Mouse (Mus musculus): ENCODE results near the gene Fam136a.

The Fam136a gene

DNA sequence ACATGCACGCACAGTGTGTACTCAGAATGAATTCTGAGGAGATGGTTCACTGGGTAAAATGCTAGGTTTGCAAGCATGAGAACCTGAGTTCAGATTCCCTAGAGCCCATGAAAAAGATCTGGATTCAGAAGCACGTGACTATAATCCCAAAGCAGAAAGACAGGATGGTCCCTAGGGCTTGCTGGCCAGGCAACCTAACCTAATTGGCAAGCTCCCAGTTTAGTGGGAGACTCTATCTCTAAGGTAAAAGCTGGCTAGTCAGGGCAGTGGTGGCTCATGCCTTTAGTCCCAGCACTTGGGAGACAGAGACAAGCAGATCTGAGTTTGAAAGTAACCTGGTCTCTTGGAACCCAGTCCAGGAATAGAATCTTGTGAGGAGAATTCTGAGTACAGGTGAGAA lies 33.5 kb downstream of the Fam136a start:
- no peak for DNase-seq

DNA sequence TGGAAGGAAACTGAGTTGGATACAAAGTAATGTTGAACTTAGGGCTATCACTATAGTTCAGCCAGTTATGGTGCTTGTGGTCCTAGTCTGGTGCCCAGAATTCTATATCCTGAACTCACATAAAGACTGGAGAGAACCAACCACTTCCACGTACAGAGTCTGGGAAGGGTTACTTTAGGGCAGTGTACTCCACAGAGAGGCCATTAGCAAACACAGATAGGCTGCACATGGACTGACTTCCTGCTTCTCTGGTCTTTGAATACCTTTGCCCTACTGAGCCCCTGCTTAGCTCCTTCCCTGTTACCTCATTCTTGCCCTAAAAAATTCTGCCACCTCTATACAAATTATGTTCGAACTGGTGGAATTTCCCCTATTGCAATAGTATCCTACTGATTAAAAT lies 34.5 kb downstream of the Fam136a start:
- DNase-seq = no peak

DNA sequence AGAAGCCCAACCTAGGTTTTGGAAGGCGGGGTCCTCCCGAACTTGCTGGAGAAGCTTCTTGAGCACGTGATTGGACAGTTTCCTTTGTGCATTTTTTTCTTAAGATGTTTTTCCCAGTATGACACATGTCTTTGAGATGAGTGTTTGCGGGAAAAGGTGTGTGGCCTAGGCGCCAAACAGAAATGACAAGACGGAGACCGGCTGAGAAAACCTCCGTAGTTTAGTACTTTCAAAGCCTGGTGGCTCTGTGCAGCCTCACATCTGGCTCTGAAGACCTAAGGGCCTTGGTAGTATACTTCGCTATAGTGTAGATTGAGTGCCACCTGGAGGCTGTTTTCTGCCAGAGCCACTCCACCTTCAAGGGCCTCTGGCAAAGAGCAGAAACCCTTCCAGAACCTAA lies 35.5 kb downstream of the Fam136a start:
- DNase-seq = peak; percentile 90 to 91

DNA sequence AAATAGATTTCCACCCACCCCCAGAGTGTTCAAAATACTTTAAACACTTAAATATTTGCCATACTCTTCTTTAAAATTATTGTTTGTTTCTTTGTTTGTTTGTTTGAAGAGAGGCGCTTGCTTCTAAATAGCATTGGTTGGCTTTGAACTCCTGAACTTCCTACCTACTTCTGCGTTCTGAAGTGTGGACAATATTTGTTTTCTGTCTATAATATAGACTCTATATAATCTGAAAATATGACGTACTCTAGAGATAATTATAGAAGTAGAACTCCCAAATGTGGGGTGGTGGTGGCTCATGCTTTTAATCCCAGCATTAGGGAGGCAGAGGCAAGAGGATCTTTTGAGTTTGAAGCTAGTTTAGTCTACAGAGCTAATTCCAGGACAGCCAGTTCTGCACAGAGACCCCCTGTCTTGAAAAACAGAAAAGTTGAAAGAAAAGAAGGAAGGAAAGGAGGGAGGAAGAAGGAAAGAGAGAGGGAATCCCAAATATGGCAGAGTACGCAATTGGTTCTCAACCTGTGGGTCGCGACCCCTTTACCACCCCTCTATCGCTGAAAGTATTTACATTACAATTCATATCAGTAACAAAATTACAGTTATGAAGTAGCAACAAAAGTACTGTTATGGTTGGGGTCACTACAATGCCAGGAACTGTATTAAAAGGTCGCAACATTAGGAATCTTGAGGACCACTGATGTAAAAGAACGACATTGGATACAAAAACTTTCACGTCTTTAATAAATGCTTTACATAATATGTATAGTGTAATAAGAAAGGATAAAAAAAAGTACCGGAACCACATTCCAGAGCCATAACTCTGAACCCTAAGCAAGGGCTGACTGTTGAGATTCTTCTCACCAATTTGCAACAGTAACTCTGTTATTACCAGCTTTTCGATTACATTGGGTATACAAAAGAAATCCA lies 37.5 kb downstream of the Fam136a start:
- DNase-seq = no peak

DNA sequence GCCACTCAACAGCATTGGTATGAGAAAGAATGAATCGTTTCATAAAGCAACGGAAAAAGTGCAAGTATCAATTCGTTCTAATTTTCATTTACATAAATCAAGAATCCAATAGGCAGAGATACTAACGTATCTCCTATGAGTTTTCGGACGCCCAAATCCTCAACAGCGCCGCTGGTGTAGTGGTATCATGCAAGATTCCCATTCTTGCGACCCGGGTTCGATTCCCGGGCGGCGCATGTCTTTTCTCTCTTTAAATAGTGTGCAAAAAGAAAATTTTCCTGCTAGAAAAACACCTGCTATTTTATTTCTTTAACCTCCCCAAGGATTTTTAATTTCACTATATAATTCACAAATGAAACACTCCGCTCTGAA lies 38.3 kb downstream of the Fam136a start:
- DNase-seq = peak in 1 of 2 experiments; percentile 92

DNA sequence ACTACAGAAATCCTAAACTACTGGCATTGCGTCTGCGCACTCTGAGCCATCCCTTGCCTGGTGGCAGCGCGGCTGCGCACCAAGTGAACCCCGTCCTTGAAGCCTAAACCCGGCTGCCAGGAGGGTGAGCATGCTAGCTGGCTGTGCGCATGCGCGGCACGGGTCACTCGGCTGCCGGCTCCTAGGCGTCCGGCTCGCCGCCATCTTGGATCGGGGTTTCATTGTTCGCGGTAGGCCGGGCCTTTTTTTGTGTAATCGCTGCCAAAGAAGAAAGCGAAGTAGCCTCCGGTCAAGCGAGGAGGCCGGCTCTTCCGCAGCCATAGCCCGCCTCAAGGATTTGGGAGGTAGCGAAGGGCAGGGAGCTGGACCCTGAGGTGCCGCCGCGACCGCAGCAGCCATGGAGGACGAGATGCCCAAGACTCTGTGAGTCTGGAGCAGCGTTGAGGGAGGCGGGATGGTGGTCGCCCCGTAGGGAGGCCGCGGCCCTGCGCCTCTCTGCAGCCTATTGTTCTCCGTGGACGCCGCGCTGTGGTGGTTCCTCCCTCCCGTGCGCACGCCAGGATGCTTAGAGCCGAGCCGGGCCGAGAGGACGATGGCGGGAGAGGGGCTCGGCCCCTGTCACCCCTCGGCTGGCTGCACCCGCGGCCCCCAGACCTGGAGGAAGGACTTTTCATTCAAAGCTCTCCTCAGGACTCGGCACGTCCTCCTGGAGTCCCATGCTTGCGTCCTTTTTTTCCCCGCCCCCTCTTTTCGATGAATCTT lies 38.8 kb downstream of the Fam136a start, which contains the start of gene Tia1:
Gene Tia1 (plus strand): TSS at position 120 of the 762 bp plus-strand sequence.
- DNase-seq = peak; percentile 97 to 99

DNA sequence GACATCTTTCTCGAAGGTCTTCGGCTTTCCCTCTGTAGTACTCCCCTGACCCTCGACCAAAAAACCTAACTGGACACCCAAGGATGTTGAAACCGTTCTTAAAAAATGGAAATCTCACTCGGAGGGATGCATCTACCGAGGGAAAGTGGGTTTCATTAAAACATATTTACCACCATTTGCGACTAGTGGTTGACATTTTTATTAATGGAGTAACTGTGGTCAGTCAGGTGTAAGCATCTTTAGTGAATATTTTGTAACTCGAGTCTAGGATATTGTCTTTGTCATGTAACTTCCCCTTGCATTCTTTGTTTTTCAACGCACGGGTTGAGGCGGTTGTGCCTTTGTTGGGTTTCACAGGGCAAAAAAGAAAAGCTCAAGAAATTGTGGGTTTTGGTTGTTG lies 39.5 kb downstream of the Fam136a start:
- no peak for DNase-seq

DNA sequence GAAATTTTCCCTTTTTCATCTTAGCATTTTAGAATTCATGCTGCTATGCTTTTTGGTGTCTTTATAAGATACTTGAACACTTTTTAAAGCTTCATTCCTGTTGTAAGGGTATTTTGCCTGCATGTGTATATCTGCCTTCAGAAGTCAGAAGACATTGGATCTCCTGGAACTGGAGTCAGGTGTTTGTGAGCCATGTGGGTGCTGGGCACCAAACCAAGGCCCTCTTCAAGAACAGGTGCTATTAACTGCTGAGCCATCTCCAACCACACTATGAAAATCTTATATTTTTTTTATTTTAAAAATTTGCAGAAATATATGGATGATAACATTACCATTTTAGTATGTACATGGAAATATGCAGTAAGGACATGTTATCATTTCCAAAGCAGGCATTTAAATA lies 40.9 kb downstream of the Fam136a start:
- no peak for DNase-seq

DNA sequence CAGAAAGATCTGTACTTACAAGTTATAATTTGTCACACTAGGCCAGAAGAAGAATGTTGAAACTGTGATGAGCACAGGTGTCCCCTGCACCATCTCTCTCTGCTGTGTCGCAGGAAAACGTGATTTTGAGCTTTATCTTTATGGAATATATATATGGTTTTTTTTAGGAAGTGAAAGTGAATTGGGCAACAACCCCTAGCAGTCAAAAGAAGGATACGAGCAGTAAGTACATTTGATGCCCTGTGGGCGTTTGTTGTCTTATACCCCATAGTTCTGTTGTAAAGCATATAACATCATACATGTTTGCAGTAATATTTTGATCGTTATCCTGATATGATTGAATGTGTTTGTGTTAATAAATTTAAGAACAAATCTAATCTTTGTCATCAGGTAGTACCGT lies 53.3 kb downstream of the Fam136a start:
- DNase-seq = no peak

DNA sequence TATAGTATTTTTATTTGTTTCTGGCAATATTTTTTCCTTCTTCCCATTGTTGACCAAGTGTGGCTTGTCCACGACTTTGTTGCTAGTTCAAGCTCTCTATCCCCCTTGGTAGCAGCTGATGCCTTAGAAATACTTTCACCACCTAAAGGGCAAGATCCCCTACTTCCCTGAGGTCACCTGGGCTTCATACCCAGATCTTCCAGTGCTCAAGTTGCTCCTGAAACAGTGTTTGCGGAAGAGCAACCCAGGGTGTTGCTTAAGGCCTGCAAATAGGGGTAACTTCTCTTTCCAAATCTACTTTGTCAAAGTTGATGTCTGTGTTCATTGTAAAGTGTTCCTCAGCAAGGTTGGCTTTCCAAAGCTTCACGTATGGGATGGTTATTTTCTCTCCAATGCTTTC lies 53.8 kb downstream of the Fam136a start:
- DNase-seq = no peak
